Mouse (Mus musculus): ENCODE measurements around the gene Igflr1.

- TF ChIP-seq CTCF (IDR thresholded peaks at IDR 0.05; ENCODE audit: low read depth, low read length) (no peak), POLR2A (IDR thresholded peaks at IDR 0.05; ENCODE audit: borderline replicate concordance, low read depth, low read length) (no peak)
Observed at GRCm38 (mm10) chr7:30581547-30581946, 16.3 kb downstream of the Igflr1 start.

Data from bone marrow macrophage, adult 2 months (primary cell).